Mouse (Mus musculus) T-helper 1 cell (primary cell): ENCODE measurements around the gene D10Jhu81e.
"Not testable (repeated sequence)": the region's sequence is repeated elsewhere in the genome, so short reads cannot be mapped to it uniquely, and the experiment has no call there.

Experiments
- in situ Hi-C: fragments of 300-600 bp; cut with MboI, MseI; formaldehyde crosslinking; loops from one replicate; pipeline ENCODE4 v1.15.1; 2025; ENCODE audit warnings: high pct_unique_total_duplicates

D10Jhu81e gene

DNA sequence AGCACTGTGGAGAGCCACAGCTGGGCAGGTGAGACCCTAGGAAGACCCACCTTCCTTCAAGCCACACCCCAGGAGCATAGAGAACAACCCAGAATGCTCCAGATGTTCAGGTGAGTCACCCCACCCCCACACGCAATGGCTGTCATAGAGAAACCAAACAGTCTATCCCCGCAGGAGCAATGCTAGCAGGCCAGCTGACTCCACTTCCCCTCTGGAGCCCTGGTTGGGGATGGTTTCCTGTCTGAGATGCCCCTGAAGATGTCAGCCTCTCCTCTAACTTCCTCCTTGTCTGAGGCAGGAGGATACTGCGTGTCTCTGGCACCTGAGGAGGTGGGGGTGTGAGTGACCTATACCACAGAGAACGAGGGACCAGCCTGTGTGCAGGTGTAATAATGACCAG, 35.2 kb downstream of the D10Jhu81e start:
- in situ Hi-C loops, result no loop called here

DNA sequence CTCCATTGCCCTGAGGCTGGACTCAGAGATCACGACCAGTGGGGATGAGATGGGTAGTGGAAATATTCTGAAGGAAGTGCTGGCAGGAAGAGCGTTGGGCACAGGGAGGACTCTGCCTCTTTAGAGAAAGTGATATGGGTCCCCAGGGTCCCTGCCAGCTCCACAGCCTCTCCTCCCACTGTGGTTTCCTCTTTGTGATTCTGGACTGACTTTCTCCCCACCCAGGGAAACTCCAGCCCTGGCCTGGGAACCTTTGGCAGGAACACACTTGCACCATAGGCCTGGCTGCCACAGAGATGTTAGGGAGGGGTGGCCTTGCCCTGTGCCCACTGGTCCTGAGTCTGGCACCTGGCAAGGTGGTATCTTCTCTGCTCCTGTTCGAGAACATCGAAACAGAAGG, 39.6 kb downstream of the D10Jhu81e start:
- in situ Hi-C loops, result no loop called here

DNA sequence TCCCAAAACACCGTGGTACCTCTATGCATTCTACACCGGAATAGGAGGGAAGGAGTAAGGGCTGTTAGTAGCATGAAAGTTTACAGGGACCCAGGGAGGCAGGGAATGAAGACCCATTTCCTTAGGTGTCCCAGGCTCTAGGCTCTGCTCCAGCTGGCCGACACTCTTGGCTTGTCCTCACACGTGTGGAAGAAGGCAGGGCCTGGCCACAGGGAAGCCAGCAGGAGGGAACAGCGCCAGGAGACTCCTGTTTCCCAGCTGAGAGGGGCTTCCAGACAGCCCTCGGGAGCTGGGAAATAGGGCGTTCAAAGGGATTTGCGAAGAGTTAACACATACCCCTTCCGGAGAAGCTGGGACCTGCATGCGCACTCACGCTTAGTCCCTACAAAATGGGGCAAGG, 40.2 kb downstream of the D10Jhu81e start:
- in situ Hi-C loops, result no loop called here

DNA sequence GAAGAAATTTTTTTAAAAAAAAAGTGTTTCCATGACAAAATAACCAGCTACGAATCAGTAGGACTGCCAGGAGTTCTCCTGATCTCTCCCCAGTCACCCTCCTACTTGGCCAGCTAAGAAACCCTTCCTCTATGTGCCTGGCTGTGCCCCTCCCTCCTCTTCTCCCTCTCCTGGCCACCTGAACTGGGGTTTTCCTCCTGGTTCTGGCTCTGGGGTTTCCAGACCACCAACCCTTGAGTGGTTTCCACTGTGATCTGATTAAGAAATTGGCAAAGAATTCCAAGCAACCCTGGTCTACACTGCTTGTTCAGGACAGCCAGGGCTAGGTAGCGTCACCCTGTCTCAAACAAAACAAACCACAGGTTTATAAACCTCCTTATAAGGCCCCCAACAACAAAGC, 40.9 kb downstream of the D10Jhu81e start:
- in situ Hi-C loops, result no loop called here

DNA sequence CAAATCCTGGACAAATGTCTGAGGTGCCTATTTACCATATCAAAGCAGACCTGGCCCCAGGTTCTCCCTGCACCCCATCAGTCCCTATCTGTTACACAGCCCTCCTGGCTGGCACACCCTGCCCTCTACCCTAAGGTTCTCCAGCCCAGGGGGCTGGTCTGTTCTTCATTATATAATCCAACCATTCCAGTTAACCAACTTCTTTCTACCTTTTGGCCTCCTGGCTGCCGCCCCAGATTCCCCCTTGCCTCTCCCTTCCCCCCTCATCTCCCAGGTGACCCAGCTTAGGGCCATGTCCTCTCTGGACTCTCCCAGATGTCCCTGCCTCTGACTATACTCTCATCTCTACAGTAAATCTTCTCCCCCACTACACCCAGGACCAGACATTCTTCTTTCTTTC, 41.7 kb downstream of the D10Jhu81e start:
- in situ Hi-C loops, result no loop called here

DNA sequence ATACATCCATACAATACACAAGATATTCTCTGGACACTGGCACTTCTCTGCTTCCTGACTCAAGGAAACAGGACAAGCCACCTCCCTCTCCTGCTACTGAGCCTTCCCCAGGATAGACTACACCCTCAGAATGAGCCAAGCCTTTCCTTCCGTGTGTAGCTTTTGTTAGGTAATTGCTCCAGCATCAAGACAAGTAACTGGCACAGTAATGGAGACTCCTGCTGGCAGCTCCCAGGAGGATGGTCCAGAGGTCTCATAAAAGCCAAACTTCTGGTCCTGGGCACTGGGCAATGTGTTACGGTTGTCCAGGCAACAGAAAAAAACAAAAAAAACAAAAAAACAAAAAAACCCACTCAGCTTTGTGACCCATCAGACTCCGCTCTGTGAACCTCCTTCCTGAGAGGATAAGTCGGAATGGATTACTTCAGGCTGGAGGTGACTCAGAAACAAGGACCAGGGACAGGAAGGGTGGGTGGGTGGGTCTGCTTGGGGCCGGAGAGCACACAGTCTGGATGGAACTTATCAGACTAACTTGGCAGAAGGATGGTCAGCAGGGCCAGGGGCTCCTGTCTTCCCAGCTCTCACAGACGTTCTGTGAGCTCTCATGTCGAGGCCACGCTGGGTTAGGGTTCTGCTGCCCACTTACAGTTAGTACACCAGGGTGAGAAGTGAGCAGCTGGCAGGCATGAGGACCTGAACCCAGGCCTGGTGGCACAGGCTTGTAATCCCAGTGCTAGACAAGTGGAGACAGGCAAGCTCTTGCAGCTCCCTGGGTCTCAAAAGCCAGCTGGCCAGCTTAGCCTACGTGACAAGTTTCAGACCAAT, 42.3 kb downstream of the D10Jhu81e start:
- in situ Hi-C loops, result no loop called here

DNA sequence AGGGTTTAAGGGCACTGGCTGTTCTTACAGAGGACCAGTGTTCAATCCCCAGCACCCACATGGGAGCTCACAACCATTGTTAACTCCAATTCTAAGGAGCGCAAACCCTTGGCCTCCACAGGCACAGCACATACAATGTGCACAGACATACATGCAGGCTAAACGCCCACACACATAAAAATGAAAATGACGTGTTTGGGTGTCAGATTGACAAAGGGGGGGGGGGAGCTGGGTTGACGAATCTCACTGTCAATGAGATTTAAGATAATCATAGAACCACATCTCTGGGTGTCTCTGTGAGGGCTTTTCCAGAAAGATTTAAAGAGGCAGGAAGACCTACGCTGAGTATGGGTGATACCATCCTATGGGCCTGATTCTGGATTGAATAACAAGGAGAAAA, 43.3 kb downstream of the D10Jhu81e start:
- in situ Hi-C loops, result no loop called here

DNA sequence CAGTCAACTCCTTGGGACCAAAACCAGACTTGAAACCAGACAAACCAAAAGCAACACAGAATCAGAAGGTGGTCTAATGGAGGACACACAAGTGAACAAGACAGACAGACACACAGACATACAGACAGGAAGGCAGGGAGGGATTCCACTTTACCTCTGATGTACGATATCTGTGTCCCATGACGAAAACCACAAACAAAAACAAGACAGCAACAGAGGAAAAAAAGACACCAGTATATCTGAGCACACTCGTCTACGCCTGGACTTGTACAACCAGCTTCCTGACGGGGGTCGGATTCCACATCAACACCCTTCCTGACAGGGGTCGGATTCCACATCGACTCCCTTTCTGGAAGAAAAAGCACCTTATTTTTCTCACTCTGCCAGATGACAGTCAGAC, 44.5 kb downstream of the D10Jhu81e start:
- in situ Hi-C loops, result not testable (repeated sequence)

DNA sequence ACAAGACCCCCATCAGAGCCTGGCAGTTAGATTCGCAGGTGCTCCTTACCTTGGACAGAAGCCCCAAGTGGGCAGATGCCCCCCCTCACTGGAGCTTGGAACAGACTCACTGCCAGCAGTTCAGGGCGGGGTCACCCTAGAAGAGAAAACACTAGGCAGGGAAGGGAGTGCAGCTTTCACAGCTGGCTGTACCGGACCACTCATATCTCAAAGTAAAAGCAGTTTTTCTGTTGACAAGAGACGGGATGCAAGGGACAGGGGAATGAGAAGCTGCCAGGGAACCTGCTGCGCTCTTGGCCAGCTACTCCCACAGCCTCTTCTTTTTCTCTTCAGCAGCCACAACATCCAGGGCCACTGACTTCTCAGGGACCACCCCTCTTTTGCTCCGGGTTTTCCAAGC, 45.4 kb downstream of the D10Jhu81e start:
- in situ Hi-C loops, result not testable (repeated sequence)

DNA sequence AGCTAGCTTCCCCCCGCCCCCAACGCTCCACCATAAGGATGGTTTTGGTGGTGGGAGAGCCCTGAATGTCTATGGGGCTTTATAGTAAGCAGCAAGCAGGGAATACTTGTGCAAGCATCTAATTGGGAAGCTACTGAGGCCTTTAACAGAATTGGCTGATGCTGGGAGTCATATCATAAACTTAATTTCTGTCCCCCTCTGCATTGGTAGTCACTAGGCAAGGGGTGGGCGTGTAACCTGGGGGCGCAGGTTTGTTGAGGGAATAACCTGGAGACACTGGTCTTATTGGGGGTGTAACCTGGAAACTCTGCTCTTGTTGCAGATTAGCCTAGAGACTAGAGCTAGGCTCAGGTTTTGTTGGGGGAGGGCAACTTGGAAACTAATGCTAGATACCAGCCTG, 50.2 kb downstream of the D10Jhu81e start:
- in situ Hi-C loops, result no loop called here

DNA sequence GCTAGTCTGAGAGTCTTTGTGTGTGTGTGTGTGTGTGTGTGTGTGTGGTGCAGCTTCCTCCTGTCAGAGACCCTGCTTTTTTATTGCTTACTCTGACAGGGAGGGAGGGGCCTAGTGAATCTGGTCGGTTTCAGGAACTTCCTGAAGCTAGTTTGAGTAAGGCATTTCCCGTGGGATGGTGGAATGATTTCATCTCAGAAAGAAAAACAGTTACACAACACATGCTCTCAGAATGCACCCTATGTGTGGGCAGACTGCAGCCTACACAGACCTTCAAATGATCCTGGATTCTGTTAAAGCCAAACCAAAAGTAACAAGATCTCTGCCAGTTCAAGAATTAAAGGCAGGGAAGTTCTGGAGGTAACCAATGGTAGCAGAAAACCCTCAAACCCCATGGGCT, 54.4 kb downstream of the D10Jhu81e start:
- in situ Hi-C loops, result no loop called here

DNA sequence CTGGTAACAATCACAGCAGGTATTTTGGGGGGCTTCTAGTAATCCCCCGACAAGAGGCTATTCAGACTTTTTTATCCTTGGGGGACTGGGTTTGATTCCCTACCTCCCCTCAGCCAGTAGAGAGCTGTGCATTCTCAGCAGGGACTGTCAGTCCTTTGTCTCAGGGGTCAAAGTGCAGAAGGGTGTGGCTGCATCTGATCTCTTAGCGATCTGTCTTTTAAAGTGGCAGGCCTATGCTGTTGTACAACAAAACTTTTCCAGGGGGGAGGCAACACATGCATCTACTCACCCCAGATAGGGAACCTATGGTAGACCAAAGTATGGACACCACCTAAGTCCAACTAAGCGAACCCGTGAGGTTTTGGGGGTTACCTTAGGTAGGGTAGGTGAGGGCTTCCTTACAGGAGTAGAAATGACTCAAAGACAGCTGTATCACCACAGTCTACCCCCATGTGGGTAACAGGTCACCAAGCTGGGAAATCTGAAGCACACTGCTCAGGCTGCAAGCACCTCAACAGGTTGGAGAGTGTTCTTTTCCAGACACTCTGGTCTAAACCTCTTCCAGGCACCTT, 55.0 kb downstream of the D10Jhu81e start:
- in situ Hi-C loops, result no loop called here
